Mouse (Mus musculus) midbrain, embryonic 16.5 days (tissue): ENCODE measurements around the gene Rnf215. TPM values are rescaled to one million over a fixed set of nuclear protein-coding genes. Genes with fewer than 3 reads are reported as not detected.

Experiments used
- ATAC-seq: fragments of 200-750 bp; cut with Nextera tagmentation; 2 replicates; pipeline ENCODE4 v1.8.0; 2017; ENCODE audit warnings: moderate TSS enrichment
- H3K27ac ChIP-seq: fragments of 300-500 bp; sonication (generic); 2 replicates; pipeline ENCODE4 v1.5.1; 2014; ENCODE audit warnings: mild to moderate bottlenecking, low read length, mixed read lengths
- H3K27me3 ChIP-seq: fragments of 300-500 bp; sonication (generic); 2 replicates; pipeline ENCODE4 v1.6.1; 2014; ENCODE audit warnings: low read depth, low read length, mixed read lengths; ENCODE audit not compliant: control insufficient read depth, insufficient read depth
- H3K36me3 ChIP-seq: fragments of 300-500 bp; sonication (generic); 2 replicates; pipeline ENCODE4 v1.6.1; 2014; ENCODE audit warnings: mild to moderate bottlenecking, low read length, moderate library complexity, mixed read lengths; ENCODE audit not compliant: control insufficient read depth, insufficient read depth
- H3K4me1 ChIP-seq: fragments of 300-500 bp; sonication (generic); 2 replicates; pipeline ENCODE4 v1.6.1; 2014; ENCODE audit warnings: mild to moderate bottlenecking, low read length, mixed read lengths; ENCODE audit not compliant: control insufficient read depth, insufficient read depth
- H3K4me2 ChIP-seq: fragments of 300-500 bp; sonication (generic); 2 replicates; pipeline ENCODE4 v1.6.1; 2014; ENCODE audit warnings: mild to moderate bottlenecking, low read length, mixed read lengths
- H3K4me3 ChIP-seq: fragments of 300-500 bp; sonication (generic); 2 replicates; pipeline ENCODE4 v1.5.1; 2014; ENCODE audit warnings: low read depth, mild to moderate bottlenecking, low read length, moderate library complexity, mixed read lengths
- H3K9ac ChIP-seq: fragments of 300-500 bp; sonication (generic); 2 replicates; pipeline ENCODE4 v1.6.1; 2014; ENCODE audit warnings: low read depth, low read length, mixed read lengths
- H3K9me3 ChIP-seq: fragments of 300-500 bp; sonication (generic); replicated peaks from 2 replicates; pipeline ENCODE4 v1.6.1; 2014; ENCODE audit warnings: mild to moderate bottlenecking, low read length, mixed read lengths; ENCODE audit not compliant: control insufficient read depth, poor library complexity, severe bottlenecking
- WGBS: fragments of 180-500 bp; shearing (Covaris S2); extraction: QIAGEN DNeasy Blood & Tissue Kit; methylation state at CpG from one replicate; pipeline ENCODE4 v1.1.7; 2014; 5-methylcytosine and 5-hydroxymethylcytosine counted together
- polyA plus RNA-seq: library from polyadenylated mRNA; unstranded; fragments of >200 nt; fragmentation: Nextera tagmentation; extraction: Ambion mirVana; gene quantifications from 2 replicates; pipeline ENCODE4 v1.2.1, GENCODE M21; 2015

Rnf215 gene
- polyA plus RNA-seq, 1 experiment from 2014 or later: 53.6 TPM

DNA sequence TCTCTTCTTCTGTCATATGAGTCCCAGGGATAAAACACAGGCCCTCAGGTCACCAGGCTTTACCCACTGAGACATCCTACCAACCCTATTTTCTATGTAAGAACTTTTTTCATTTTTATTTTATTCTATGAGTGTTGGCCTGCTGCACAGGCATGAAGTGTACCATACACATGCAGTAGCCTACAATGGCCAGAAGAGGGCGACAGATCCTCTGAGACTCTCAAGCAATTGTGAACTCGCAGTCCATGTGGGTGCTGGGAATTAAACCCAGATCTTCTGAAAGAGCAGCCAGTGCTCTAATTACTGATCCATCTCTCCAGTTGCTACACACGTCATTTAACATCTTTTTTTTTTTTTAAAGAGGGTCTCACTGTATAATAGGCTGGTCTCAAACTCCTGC lies 1.6 kb upstream of the Rnf215 start:
- H3K4me2 ChIP-seq: no peak overlapping the region
- 61% methylated on average over 3 of the region's 3 CpGs for WGBS

DNA sequence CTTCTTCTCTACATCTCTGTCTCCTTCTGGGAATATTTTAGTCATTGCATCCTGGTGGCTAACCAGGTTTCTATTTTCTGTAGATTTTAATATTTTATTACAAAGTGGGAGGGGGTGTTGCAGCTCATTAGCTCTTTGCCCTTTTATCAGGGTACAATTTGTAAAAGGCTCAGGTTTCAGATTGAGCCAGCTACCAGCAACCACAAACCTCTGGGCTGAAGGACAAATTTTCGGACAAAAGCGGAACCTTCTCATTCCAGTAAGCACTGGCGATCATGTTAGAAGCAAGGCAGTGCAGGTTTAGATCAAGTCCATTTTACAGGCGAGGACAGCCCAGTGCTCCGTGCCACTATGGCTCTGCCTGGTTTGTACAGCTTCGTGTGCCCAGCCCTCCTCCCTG lies 602 bp upstream of the Rnf215 start:
- Histone ChIP-seq H3K9me3 (no peaks in the 10 kb centered on the region), H3K36me3 (peaks cover 6% of the 10 kb centered on the region), H3K9ac (0 out of 2 replicates have a peak overlapping the region, but pooled peaks have one; percentile 10), H3K4me1 (peaks cover 22% of the 10 kb centered on the region), H3K27me3 (no peaks in the 10 kb centered on the region), H3K4me2 (peak overlapping the region; percentile 31), H3K27ac (peak overlapping the region; percentile 8; the same call in 1 of the 2 replicates), H3K4me3 (no peak overlapping the region; the same call in 1 of the 2 replicates)
- no peak for ATAC-seq
- WGBS: 56% methylated on average over 6 of the region's 6 CpGs

More for the DNA sequence above, 1.6 kb upstream of the Rnf215 start:
- Histone ChIP-seq H3K9ac (no peak overlapping the region), H3K9me3 (no peaks in the 10 kb centered on the region), H3K27ac (no peak overlapping the region), H3K4me3 (no peak overlapping the region), H3K4me1 (peaks cover 22% of the 10 kb centered on the region), H3K27me3 (no peaks in the 10 kb centered on the region), H3K36me3 (peaks cover 2% of the 10 kb centered on the region; the same call in 1 of the 2 replicates)
- no peak for ATAC-seq

DNA sequence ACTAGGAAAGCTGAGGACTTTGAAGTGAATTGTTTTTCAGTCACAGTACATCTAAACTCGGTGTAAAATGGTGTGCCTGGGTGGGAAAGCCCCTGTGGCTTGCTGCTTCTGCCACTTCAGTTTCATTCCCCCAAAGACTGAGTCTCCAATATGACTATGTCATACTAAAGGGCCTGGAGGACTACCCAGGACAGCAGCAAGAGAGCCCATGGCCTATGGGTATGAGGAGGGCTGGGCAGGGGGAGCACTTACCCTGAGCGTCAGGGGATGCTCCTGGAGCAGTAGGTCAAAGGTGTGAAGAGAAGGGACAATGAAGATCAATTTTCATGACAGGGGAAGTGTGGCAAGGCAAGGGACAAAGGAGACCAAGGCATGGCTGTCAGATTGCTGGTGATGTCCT lies 4.0 kb downstream of the Rnf215 start:
- no peaks in the 10 kb centered on the region for H3K27me3 ChIP-seq
- H3K9ac ChIP-seq: no peak overlapping the region
- H3K9me3 ChIP-seq: no peaks in the 10 kb centered on the region
- peaks cover 22% of the 10 kb centered on the region for H3K4me1 ChIP-seq
- H3K27ac ChIP-seq: no peak overlapping the region
- H3K36me3 ChIP-seq: peaks cover 35% of the 10 kb centered on the region
- H3K4me2 ChIP-seq: no peak overlapping the region
- no peak overlapping the region for H3K4me3 ChIP-seq
- WGBS: 82% methylated on average over 2 of the region's 2 CpGs
- ATAC-seq: no peak

GRCm38 (mm10) chr11:4141505-4141904 lies 6.5 kb downstream of the Rnf215 start:
- H3K27ac ChIP-seq: no peak overlapping the region
- peaks cover 35% of the 10 kb centered on the region for H3K36me3 ChIP-seq
- H3K4me3 ChIP-seq: no peak overlapping the region
- ATAC-seq: no peak
- no peaks in the 10 kb centered on the region for H3K9me3 ChIP-seq
- H3K4me1 ChIP-seq: peaks cover 15% of the 10 kb centered on the region
- no peak overlapping the region for H3K9ac ChIP-seq
- H3K27me3 ChIP-seq: no peaks in the 10 kb centered on the region
- H3K4me2 ChIP-seq: no peak overlapping the region

DNA sequence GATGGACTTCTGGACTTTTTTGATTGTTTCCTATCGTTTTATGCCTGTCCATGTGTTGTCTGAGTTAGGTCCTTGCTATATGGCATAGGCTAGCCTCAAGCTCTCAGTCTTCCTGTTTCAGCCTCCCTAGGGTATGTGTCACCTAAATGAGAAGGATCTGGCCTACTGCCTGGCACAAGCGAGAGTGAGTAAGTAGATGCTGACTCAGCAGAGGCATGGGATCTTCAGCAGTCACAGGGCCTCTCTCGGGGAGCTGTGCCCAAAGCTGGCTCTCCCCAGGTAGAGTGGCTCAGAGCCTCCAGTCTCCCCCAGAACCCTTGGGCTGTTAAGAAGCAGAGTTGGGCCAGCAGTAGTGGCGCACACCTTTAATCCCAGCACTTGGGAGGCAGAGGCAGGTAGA lies 7.3 kb downstream of the Rnf215 start:
- 88% methylated on average over 4 of the region's 4 CpGs for WGBS
- Histone ChIP-seq H3K4me1 (peaks cover 7% of the 10 kb centered on the region), H3K4me2 (no peak overlapping the region), H3K27me3 (no peaks in the 10 kb centered on the region), H3K27ac (no peak overlapping the region), H3K4me3 (no peak overlapping the region), H3K36me3 (peaks cover 35% of the 10 kb centered on the region), H3K9ac (no peak overlapping the region), H3K9me3 (no peaks in the 10 kb centered on the region)
- no peak for ATAC-seq

DNA sequence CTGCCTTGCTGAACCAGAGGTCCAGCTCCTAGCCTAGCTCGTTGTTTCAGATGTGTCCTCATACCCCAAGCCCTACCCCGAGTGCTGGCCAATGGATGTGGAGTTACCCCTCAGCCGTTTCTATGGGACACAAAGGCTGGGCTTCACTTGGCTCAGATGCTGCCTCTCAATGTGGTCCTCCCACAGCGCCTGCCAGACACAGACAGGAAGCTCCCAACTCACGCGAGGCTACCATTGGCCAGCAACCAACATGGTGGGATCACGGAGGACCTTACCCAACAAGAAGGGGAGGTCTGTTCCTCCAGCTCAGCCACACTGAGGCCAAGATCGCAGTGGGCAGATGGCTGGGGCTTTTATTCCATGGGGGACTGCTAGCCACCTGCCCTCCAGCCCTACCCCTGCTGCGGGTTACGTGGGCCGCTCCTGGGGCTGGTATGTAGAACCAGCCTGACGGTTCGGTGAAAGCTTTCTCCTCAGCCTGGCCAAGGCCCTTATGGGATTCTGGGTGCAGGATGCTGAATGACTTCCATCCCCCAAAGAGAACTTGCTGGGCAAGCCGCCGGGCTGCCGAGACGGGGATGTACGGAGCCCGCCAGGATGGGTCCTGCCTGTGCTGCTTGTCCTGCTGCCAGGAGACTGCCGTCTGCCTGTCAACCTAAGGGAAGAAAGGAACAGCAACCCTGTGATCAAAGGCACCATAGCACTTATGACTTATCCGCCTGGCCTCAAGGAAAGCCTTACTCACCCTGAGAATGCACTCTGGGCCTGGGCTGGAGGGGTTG lies 8.5 kb downstream of the Rnf215 start:
- no peaks in the 10 kb centered on the region for H3K4me1 ChIP-seq
- H3K27ac ChIP-seq: no peak overlapping the region
- H3K9me3 ChIP-seq: no peaks in the 10 kb centered on the region
- H3K27me3 ChIP-seq: no peaks in the 10 kb centered on the region
- no peak overlapping the region for H3K4me2 ChIP-seq
- H3K9ac ChIP-seq: no peak overlapping the region
- no peak overlapping the region for H3K4me3 ChIP-seq
- peak; percentile 46; the same call in 1 of the 2 replicates for ATAC-seq
- WGBS: 85% methylated on average over 21 of the region's 21 CpGs
- H3K36me3 ChIP-seq: peaks cover 36% of the 10 kb centered on the region

DNA sequence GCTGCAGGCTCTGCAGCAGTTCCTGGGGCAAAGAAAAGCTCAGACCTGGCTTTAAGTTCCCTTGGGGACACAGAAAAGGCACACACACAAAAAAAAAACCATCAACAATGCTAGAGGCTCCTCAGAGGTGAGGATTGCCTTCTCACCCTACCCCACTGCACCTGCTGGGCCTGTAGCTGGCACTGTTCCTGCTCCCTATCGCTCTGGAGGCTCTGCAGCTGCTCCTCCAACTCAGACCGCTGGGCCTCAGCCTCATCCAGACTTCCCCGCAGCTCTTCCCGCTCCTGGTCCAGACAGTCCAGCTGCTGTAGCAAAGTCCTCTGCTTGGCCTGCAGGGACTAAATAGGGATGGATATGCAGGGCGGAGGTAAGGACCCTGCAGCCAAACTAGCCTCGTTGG lies 11.4 kb downstream of the Rnf215 start:
- Histone ChIP-seq H3K36me3 (peaks cover 17% of the 10 kb centered on the region), H3K9me3 (no peaks in the 10 kb centered on the region), H3K4me3 (no peak overlapping the region), H3K27ac (no peak overlapping the region), H3K4me2 (no peak overlapping the region), H3K27me3 (no peaks in the 10 kb centered on the region), H3K9ac (no peak overlapping the region), H3K4me1 (no peaks in the 10 kb centered on the region)
- ATAC-seq: no peak
- WGBS: 79% methylated on average over 6 of the region's 6 CpGs

DNA sequence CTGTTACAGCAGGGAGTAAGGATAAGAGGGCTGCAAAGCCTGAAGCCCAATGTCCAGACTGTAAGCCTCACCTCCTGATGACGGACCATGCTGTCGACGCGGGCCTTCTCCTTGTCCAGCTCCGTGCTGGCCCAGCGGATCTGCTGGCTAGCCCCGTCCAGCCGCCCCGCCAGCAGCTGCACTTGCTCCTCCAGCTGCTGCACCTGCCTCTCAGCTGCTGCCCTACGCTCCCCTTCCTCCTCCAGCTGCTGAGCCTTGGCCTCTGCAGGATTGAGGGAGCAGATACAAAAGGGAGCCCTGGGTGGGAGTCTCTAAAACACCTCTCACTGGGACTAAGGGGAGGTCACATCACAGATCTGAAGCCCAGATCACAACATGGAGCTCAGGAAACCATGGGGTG lies 12.1 kb downstream of the Rnf215 start:
- WGBS: 86% methylated on average over 10 of the region's 10 CpGs
- no peak overlapping the region for H3K9ac ChIP-seq
- H3K4me3 ChIP-seq: no peak overlapping the region
- peaks cover 16% of the 10 kb centered on the region for H3K36me3 ChIP-seq
- H3K27ac ChIP-seq: no peak overlapping the region
- H3K4me2 ChIP-seq: no peak overlapping the region
- no peaks in the 10 kb centered on the region for H3K27me3 ChIP-seq
- no peak for ATAC-seq
- H3K9me3 ChIP-seq: no peaks in the 10 kb centered on the region
- H3K4me1 ChIP-seq: no peaks in the 10 kb centered on the region

GRCm38 (mm10) chr11:4148120-4148519 lies 13.1 kb downstream of the Rnf215 start:
- Histone ChIP-seq H3K4me3 (no peak overlapping the region), H3K9me3 (no peaks in the 10 kb centered on the region), H3K4me1 (no peaks in the 10 kb centered on the region), H3K27ac (no peak overlapping the region), H3K9ac (no peak overlapping the region), H3K4me2 (no peak overlapping the region), H3K27me3 (no peaks in the 10 kb centered on the region), H3K36me3 (peaks cover 7% of the 10 kb centered on the region; the same call in 1 of the 2 replicates)
- 89% methylated on average over 5 of the region's 5 CpGs for WGBS
- no peak for ATAC-seq
